Comparison of ENCODE assay signal across 8 mouse cellular contexts in genomic region chr6:5384178-5384490, GRCm38 (mm10). TPM values are rescaled to one million over a fixed set of nuclear protein-coding genes. Genes with fewer than 3 reads are reported as not detected.
DNase-seq lines count a peak whose midpoint lies in the region; ATAC-seq and TF ChIP-seq lines count a peak whose summit lies in the region.

No protein-coding gene starts in this region.

- TF ChIP-seq CTCF in MEL (IDR thresholded peaks at IDR 0.05 in 2 of 3, conservative IDR thresholded peaks at IDR 0.05 in 1 of 3; ENCODE audit: control insufficient read depth in 1 of 3, insufficient read depth in 1 of 3, low read depth in 2 of 3, low read length in 3 of 3, poor library complexity in 1 of 3, severe bottlenecking in 1 of 3), result peak; percentile 71 to 86 (median 75)
- peak; percentile 87 for TF ChIP-seq CTCF in layer of hippocampus, adult 2 months (conservative IDR thresholded peaks at IDR 0.05)

- TF ChIP-seq RAD21 in MEL (IDR thresholded peaks at IDR 0.05; ENCODE audit: low read depth, low read length), result peak; percentile 97

- TF ChIP-seq POLR2A in MEL (IDR thresholded peaks at IDR 0.05; ENCODE audit: control insufficient read depth in 1 of 2, insufficient read depth in 1 of 2, low read depth in 1 of 2, low read length in 2 of 2, poor library complexity in 1 of 2), result no peak

- WGBS in forebrain, embryonic 14.5 days, result under 1% methylated on average over 11 of the region's 11 CpGs
- WGBS in lung, embryonic 15.5 days, result 1% methylated on average over 11 of the region's 11 CpGs

- no peaks in the 10 kb centered on the region for H3K9me3 ChIP-seq in MEL (replicated peaks; ENCODE audit: insufficient read depth, low read length)
- H3K9me3 ChIP-seq in forebrain, embryonic 14.5 days (replicated peaks; ENCODE audit: control insufficient read depth, low read length), result no peaks in the 10 kb centered on the region
- no peaks in the 10 kb centered on the region for H3K9me3 ChIP-seq in lung, embryonic 15.5 days

- H3K27ac ChIP-seq in MEL (ENCODE audit: control insufficient read depth, low read depth, low read length), result no peak overlapping the region
- H3K27ac ChIP-seq in forebrain, embryonic 14.5 days (ENCODE audit: low read depth, low read length), result no peak overlapping the region
- H3K27ac ChIP-seq in layer of hippocampus, adult 2 months, result no peak overlapping the region
- no peak overlapping the region for H3K27ac ChIP-seq in lung, embryonic 15.5 days

- no peaks in the 10 kb centered on the region for H3K4me1 ChIP-seq in MEL (ENCODE audit: control insufficient read depth in 1 of 2, insufficient read depth in 2 of 2, low read length in 2 of 2)
- peaks cover 39% of the 10 kb centered on the region for H3K4me1 ChIP-seq in forebrain, embryonic 14.5 days (ENCODE audit: control insufficient read depth, insufficient read depth, low read length)
- peaks cover 26% of the 10 kb centered on the region for H3K4me1 ChIP-seq in lung, embryonic 15.5 days

- H3K4me3 ChIP-seq in MEL (ENCODE audit: control insufficient read depth in 1 of 2, insufficient read depth in 1 of 2, low read depth in 2 of 2, low read length in 2 of 2), result no peak overlapping the region
- peak overlapping the region; percentile 12; the same call in 1 of the 2 replicates for H3K4me3 ChIP-seq in forebrain, embryonic 14.5 days (ENCODE audit: low read depth, low read length)
- peak overlapping the region; percentile 41 for H3K4me3 ChIP-seq in layer of hippocampus, adult 2 months
- H3K4me3 ChIP-seq in lung, embryonic 15.5 days, result peak overlapping the region; percentile 40

- no peak for ATAC-seq in forebrain, embryonic 14.5 days
- peak; percentile 46 to 51; a peak in 1 of 4 replicates for ATAC-seq in hematopoietic stem cell, adult 5-6 weeks (replicated peaks in 1 of 2; ENCODE audit: insufficient read depth in 1 of 2, low FRiP score in 2 of 2, low TSS enrichment in 1 of 2, low read depth in 1 of 2, poor library complexity in 2 of 2, severe bottlenecking in 2 of 2)
- no peak for ATAC-seq in lung, embryonic 15.5 days (ENCODE audit: borderline replicate concordance, extremely low read depth, low FRiP score, low TSS enrichment)

- H3K4me2 ChIP-seq in forebrain, embryonic 14.5 days (ENCODE audit: low read length), result peak overlapping the region; percentile 52
- H3K4me2 ChIP-seq in lung, embryonic 15.5 days, result peak overlapping the region; percentile 71

- H3K9ac ChIP-seq in MEL (ENCODE audit: control insufficient read depth, low read depth, low read length, poor library complexity, severe bottlenecking), result no peak overlapping the region
- H3K9ac ChIP-seq in forebrain, embryonic 14.5 days (ENCODE audit: low read length), result peak overlapping the region; percentile 57; the same call in 1 of the 2 replicates
- no peak overlapping the region for H3K9ac ChIP-seq in lung, embryonic 15.5 days

- DNase-seq in MEL (ENCODE audit: low read depth, low spot score), result peak; percentile 78
- DNase-seq in c-Kit-positive CD71-positive TER-119-positive erythroid progenitor cells, embryonic 14.5 days (ENCODE audit: low spot score), result peak; percentile 72
- peak; percentile 95 for DNase-seq in forebrain, embryonic 14.5 days (ENCODE audit: low spot score)
- DNase-seq in layer of hippocampus, adult 2 months (ENCODE audit: low spot score in 2 of 2), result peak; percentile 71 to 73
- peak; percentile 50 for DNase-seq in ovary, postnatal 36 days (ENCODE audit: low spot score)
- peak; percentile 51 for DNase-seq in thymus, postnatal 25 days

- TF ChIP-seq EP300 in MEL (IDR thresholded peaks at IDR 0.05; ENCODE audit: low read depth in 1 of 2, low read length in 2 of 2), result no peak

- H3K79me2 ChIP-seq in MEL (ENCODE audit: control insufficient read depth, insufficient read depth, low read length, poor library complexity), result no peaks in the 10 kb centered on the region

- H3K27me3 ChIP-seq in MEL (ENCODE audit: control insufficient read depth in 1 of 2, insufficient read depth in 2 of 2, low read length in 2 of 2), result peaks cover under 1 to 5% of the 10 kb centered on the region in 2 experiments; a peak in 3 of 4 replicates
- H3K27me3 ChIP-seq in forebrain, embryonic 14.5 days (replicated peaks; ENCODE audit: control insufficient read depth, insufficient read depth, low read length), result no peaks in the 10 kb centered on the region
- no peaks in the 10 kb centered on the region for H3K27me3 ChIP-seq in lung, embryonic 15.5 days

- no peaks in the 10 kb centered on the region for H3K36me3 ChIP-seq in MEL (ENCODE audit: control insufficient read depth in 1 of 2, insufficient read depth in 2 of 2, low read length in 2 of 2)
- no peaks in the 10 kb centered on the region for H3K36me3 ChIP-seq in forebrain, embryonic 14.5 days (ENCODE audit: control insufficient read depth, insufficient read depth, low read length)
- no peaks in the 10 kb centered on the region for H3K36me3 ChIP-seq in lung, embryonic 15.5 days

TF ChIP-seq in MEL, 35 proteins besides CTCF, POLR2A, EP300 and RAD21:
- TF ChIP-seq ZKSCAN1 (IDR thresholded peaks at IDR 0.05; ENCODE audit: low read depth, low read length), result no peak
- no peak for TF ChIP-seq BHLHE40 (IDR thresholded peaks at IDR 0.05; ENCODE audit: borderline replicate concordance, low read depth, low read length)
- TF ChIP-seq CHD2 (IDR thresholded peaks at IDR 0.05; ENCODE audit: low read length), result no peak
- TF ChIP-seq USF2 (IDR thresholded peaks at IDR 0.05; ENCODE audit: borderline replicate concordance in 1 of 2, insufficient read depth in 1 of 2, low read depth in 1 of 2, low read length in 2 of 2), result no peak
- no peak for TF ChIP-seq KAT2A (conservative IDR thresholded peaks at IDR 0.05; ENCODE audit: low read depth, low read length)
- TF ChIP-seq ELF1 (IDR thresholded peaks at IDR 0.05; ENCODE audit: low read depth, low read length), result 0 out of 2 replicates have a peak, but pooled peaks have one; percentile 11
- no peak for TF ChIP-seq MAX (IDR thresholded peaks at IDR 0.05; ENCODE audit: low read length)
- no peak for TF ChIP-seq UBTF (IDR thresholded peaks at IDR 0.05; ENCODE audit: borderline replicate concordance, insufficient read depth, low read depth, low read length)
- TF ChIP-seq ZC3H11A (IDR thresholded peaks at IDR 0.05; ENCODE audit: low read depth, low read length), result peak; percentile 83
- peak; percentile 88 for TF ChIP-seq SMC3 (IDR thresholded peaks at IDR 0.05; ENCODE audit: low read depth, low read length)
- no peak for TF ChIP-seq MYB (IDR thresholded peaks at IDR 0.05; ENCODE audit: low read depth, low read length)
- no peak for TF ChIP-seq NRF1 (IDR thresholded peaks at IDR 0.05; ENCODE audit: insufficient read depth, low read depth, low read length, poor library complexity, severe bottlenecking)
- TF ChIP-seq GABPA (IDR thresholded peaks at IDR 0.05; ENCODE audit: low read depth, low read length), result no peak
- peak; percentile 82 for TF ChIP-seq ZNF384 (IDR thresholded peaks at IDR 0.05; ENCODE audit: low read depth, low read length)
- no peak for TF ChIP-seq NELFE (IDR thresholded peaks at IDR 0.05; ENCODE audit: low read depth, low read length)
- TF ChIP-seq MEF2A (IDR thresholded peaks at IDR 0.05; ENCODE audit: extremely low read depth, insufficient replicate concordance, low read depth, low read length, poor library complexity, severe bottlenecking), result no peak
- no peak for TF ChIP-seq POLR2AphosphoS2 (IDR thresholded peaks at IDR 0.05; ENCODE audit: low read length)

RNA-seq across cellular contexts. Expression of gene Asb4, which starts 0.9 kb away (rescaled TPM):
- not detected in 2 replicates for total RNA-seq in MEL (2012; rRNA removed)
- polyA plus RNA-seq in MEL (2012; ENCODE audit: insufficient read depth in 1 of 2, insufficient read length in 2 of 2, low read depth in 1 of 2, low replicate concordance in 2 of 2, missing spikeins in 1 of 2), result not detected
- 22.7 and 23.7 TPM in 2 replicates for polyA plus RNA-seq in forebrain, embryonic 14.5 days (2014; fragmentation: Nextera tagmentation; extraction: Ambion mirVana)
- total RNA-seq in hematopoietic stem cell, adult 5-6 weeks (2017), result 1.7 and 3.5 TPM in 2 replicates
- under 1 TPM; 0.22 to 0.36 TPM for total RNA-seq in layer of hippocampus, adult 2 months (2021)
- polyA plus RNA-seq in lung, embryonic 15.5 days (2015; fragmentation: Nextera tagmentation; extraction: Ambion mirVana), result 7.3 and 8.2 TPM in 2 replicates

Comparison
In these comparisons a context has a peak if more than half of its experiments do, and no peak if none do; other contexts are left out.
1. H3K4me3 ChIP-seq: peak in forebrain, embryonic 14.5 days (single experiment), layer of hippocampus, adult 2 months (single experiment) and lung, embryonic 15.5 days (single experiment); none in MEL (0 of 2).
2. ATAC-seq: peak in hematopoietic stem cell, adult 5-6 weeks (2 of 2); none in forebrain, embryonic 14.5 days (single experiment) and lung, embryonic 15.5 days (single experiment).
3. Peak in every context shown above with its lines, with median percentiles within 50 percentile points of each other: DNase-seq.